Mouse (Mus musculus) kidney, adult 8-10 months (tissue): Measurements from ENCODE around the gene Golga2.

Experiments used
- DNase-seq, 2 experiments: peaks; one replicate each; pipeline ENCODE4 v3.0.0; 2022

The Golga2 gene

GRCm38 (mm10) chr2:32287334-32287840 lies at the start of gene Golga2:
TSS of gene Golga2 (plus strand) at chr2:32287384.
- DNase-seq = no peak

- no peak for DNase-seq
These were observed 49.6 kb upstream of the Golga2 start for GRCm38 (mm10) chr2:32237571-32237970.

- no peak for DNase-seq
These were observed 48.3 kb upstream of the Golga2 start for GRCm38 (mm10) chr2:32238708-32239435.

- DNase-seq = no peak
These were observed 46.6 kb upstream of the Golga2 start for GRCm38 (mm10) chr2:32240591-32240990.

- peak in 1 of 2 experiments; percentile 29 for DNase-seq
These were observed 44.2 kb upstream of the Golga2 start for GRCm38 (mm10) chr2:32242986-32243385.

GRCm38 (mm10) chr2:32246741-32247140 lies 40.4 kb upstream of the Golga2 start:
- no peak for DNase-seq

GRCm38 (mm10) chr2:32248377-32249361 lies 38.5 kb upstream of the Golga2 start:
- peak; percentile 47 to 56 for DNase-seq

GRCm38 (mm10) chr2:32251791-32252527 lies 35.2 kb upstream of the Golga2 start:
- peak; percentile 42 to 43 for DNase-seq

- DNase-seq = no peak
These were observed 34.5 kb upstream of the Golga2 start for GRCm38 (mm10) chr2:32252658-32253057.

- no peak for DNase-seq
These were observed 33.8 kb upstream of the Golga2 start for GRCm38 (mm10) chr2:32253352-32253751.

GRCm38 (mm10) chr2:32254563-32254962 lies 32.6 kb upstream of the Golga2 start:
- DNase-seq = no peak

GRCm38 (mm10) chr2:32256273-32256672 lies 30.9 kb upstream of the Golga2 start:
- no peak for DNase-seq

- DNase-seq = peak; percentile 67 to 82
These were observed 28.2 kb upstream of the Golga2 start for GRCm38 (mm10) chr2:32258887-32259533.

GRCm38 (mm10) chr2:32259657-32260417 lies 27.3 kb upstream of the Golga2 start, which contains the start of gene Uck1:
TSS of gene Uck1 (minus strand) at chr2:32260159.
- peak; percentile 93 to 94 for DNase-seq

GRCm38 (mm10) chr2:32260635-32261034 lies 26.5 kb upstream of the Golga2 start:
- peak in 1 of 2 experiments; percentile 70 for DNase-seq

- no peak for DNase-seq
These were observed 11.4 kb upstream of the Golga2 start for GRCm38 (mm10) chr2:32275823-32276222.

- DNase-seq = no peak
These were observed 4.9 kb upstream of the Golga2 start for GRCm38 (mm10) chr2:32282289-32282688.

- peak; percentile 65 to 76 for DNase-seq
These were observed 4.5 kb upstream of the Golga2 start for GRCm38 (mm10) chr2:32282727-32283126.

- DNase-seq = no peak
These were observed 3.2 kb upstream of the Golga2 start for GRCm38 (mm10) chr2:32283986-32284385.

- peak; percentile 97 to 98 for DNase-seq
These were observed 761 bp downstream of the Golga2 start, which contains the start of gene Swi5 for GRCm38 (mm10) chr2:32287923-32288367. TSS of gene Swi5 (minus strand) at chr2:32288075.

- DNase-seq = peak in 1 of 2 experiments; percentile 45
These were observed 1.3 kb downstream of the Golga2 start for GRCm38 (mm10) chr2:32288371-32288931.
